In genomic region chr12:15813133-15813818, GRCm38 (mm10) we compare ENCODE assay signal across 9 mouse cellular contexts. TPM values are rescaled to one million over a fixed set of nuclear protein-coding genes. Genes with fewer than 3 reads are reported as not detected.
A peak's percentile ranks its signal among the peaks of the same experiment; 100 is the strongest.
DNase-seq lines count a peak whose midpoint lies in the region; ATAC-seq and TF ChIP-seq lines count a peak whose summit lies in the region.
"Had no signal": no experiment of that assay in that cellular context is flagged by ENCODE, and none has a peak within 500 bp of the region (broad histone marks: within the 10 kb centered on the region; RNA-seq: fewer than 3 reads in every experiment).

No protein-coding gene starts in this region.

- peak overlapping the region; percentile 97 for H3K27ac ChIP-seq in heart, embryonic 11.5 days (ENCODE audit: low read depth, low read length)
- peak overlapping the region; percentile 93; the same call in 1 of the 2 replicates for H3K27ac ChIP-seq in kidney, embryonic 14.5 days (ENCODE audit: low read depth, low read length)
- H3K27ac ChIP-seq in stomach, embryonic 14.5 days (ENCODE audit: low read length) = no peak overlapping the region; the same call in 1 of the 2 replicates
- H3K27ac ChIP-seq: macrophage had no signal

- WGBS in heart, embryonic 11.5 days (ENCODE audit: insufficient replicate concordance) = 20% methylated on average over 12 of the region's 12 CpGs
- 10% methylated on average over 12 of the region's 12 CpGs for WGBS in kidney, embryonic 14.5 days
- 24% methylated on average over 12 of the region's 12 CpGs for WGBS in stomach, embryonic 14.5 days

- H3K27me3 ChIP-seq in heart, embryonic 11.5 days (ENCODE audit: control insufficient read depth, insufficient read depth, low read length) = no peaks in the 10 kb centered on the region
- H3K27me3 ChIP-seq in kidney, embryonic 14.5 days (ENCODE audit: control insufficient read depth, insufficient read depth, low read length) = no peaks in the 10 kb centered on the region
- no peaks in the 10 kb centered on the region for H3K27me3 ChIP-seq in stomach, embryonic 14.5 days (ENCODE audit: control insufficient read depth, insufficient read depth, low read length)

- H3K4me3 ChIP-seq in heart, embryonic 11.5 days (ENCODE audit: low read depth, low read length) = peak overlapping the region; percentile 63
- peak overlapping the region; percentile 83 for H3K4me3 ChIP-seq in kidney, embryonic 14.5 days (ENCODE audit: low read length)
- peak overlapping the region; percentile 80 for H3K4me3 ChIP-seq in stomach, embryonic 14.5 days (ENCODE audit: low read depth, low read length)

- no peaks in the 10 kb centered on the region for H3K9me3 ChIP-seq in heart, embryonic 11.5 days (replicated peaks; ENCODE audit: control insufficient read depth, low read length)
- H3K9me3 ChIP-seq in kidney, embryonic 14.5 days (ENCODE audit: control insufficient read depth, low read length) = no peaks in the 10 kb centered on the region
- H3K9me3 ChIP-seq in stomach, embryonic 14.5 days (ENCODE audit: control insufficient read depth, low read depth, low read length) = no peaks in the 10 kb centered on the region

- H3K9ac ChIP-seq in heart, embryonic 11.5 days (ENCODE audit: low read depth, low read length) = peak overlapping the region; percentile 92
- peak overlapping the region; percentile 96 for H3K9ac ChIP-seq in kidney, embryonic 14.5 days (ENCODE audit: low read depth, low read length)
- peak overlapping the region; percentile 83; the same call in 1 of the 2 replicates for H3K9ac ChIP-seq in stomach, embryonic 14.5 days (replicated peaks; ENCODE audit: low read depth, low read length)

- ATAC-seq in heart, embryonic 11.5 days (replicated peaks; ENCODE audit: insufficient number of reproducible peaks, low FRiP score, low TSS enrichment) = no peak
- no peak for ATAC-seq in kidney, embryonic 14.5 days (ENCODE audit: low FRiP score, low TSS enrichment)
- ATAC-seq in stomach, embryonic 14.5 days (ENCODE audit: insufficient number of reproducible peaks, insufficient read depth, low FRiP score, low read depth) = no peak
- ATAC-seq in inflammation-experienced regulatory T-cells, adult 6 months = no peak

- peaks cover 2% of the 10 kb centered on the region; the same call in 1 of the 2 replicates for H3K36me3 ChIP-seq in heart, embryonic 11.5 days (ENCODE audit: control insufficient read depth, insufficient read depth, low read length)
- H3K36me3 ChIP-seq in kidney, embryonic 14.5 days (ENCODE audit: control insufficient read depth, insufficient read depth, low read length) = peaks cover 11% of the 10 kb centered on the region
- peaks cover 4% of the 10 kb centered on the region; the same call in 1 of the 2 replicates for H3K36me3 ChIP-seq in stomach, embryonic 14.5 days (ENCODE audit: control insufficient read depth, insufficient read depth, low read length)

- DNase-seq in CD4-positive helper T cell, adult 2 months (ENCODE audit: low read depth, low spot score) = peak; percentile 48
- peak; percentile 88 for DNase-seq in brain, embryonic 14.5 days (ENCODE audit: low read depth)
- peak; percentile 48 for DNase-seq in lung, postnatal 10 days
- no peak for DNase-seq in gastrocnemius, adult 18-20 months (ENCODE audit: low spot score)

- TF ChIP-seq CTCF in brain, embryonic 14.5 days (IDR thresholded peaks at IDR 0.05; ENCODE audit: borderline replicate concordance, extremely low read depth, insufficient read depth, insufficient read length) = no peak

- TF ChIP-seq POLR2A in brain, embryonic 14.5 days (IDR thresholded peaks at IDR 0.05; ENCODE audit: borderline replicate concordance, extremely low read depth, insufficient read depth, insufficient read length, poor library complexity, severe bottlenecking) = no peak

- peaks cover 23% of the 10 kb centered on the region for H3K4me1 ChIP-seq in heart, embryonic 11.5 days (ENCODE audit: control insufficient read depth, insufficient read depth, low read length)
- peaks cover 10% of the 10 kb centered on the region; the same call in 1 of the 2 replicates for H3K4me1 ChIP-seq in kidney, embryonic 14.5 days (ENCODE audit: control insufficient read depth, insufficient read depth, low read length)
- H3K4me1 ChIP-seq in stomach, embryonic 14.5 days (ENCODE audit: control insufficient read depth, insufficient read depth, low read length) = peaks cover 17% of the 10 kb centered on the region; the same call in 1 of the 2 replicates

- peak overlapping the region; percentile 58 for H3K4me2 ChIP-seq in heart, embryonic 11.5 days
- H3K4me2 ChIP-seq in kidney, embryonic 14.5 days (replicated peaks; ENCODE audit: low read depth, low read length) = peak overlapping the region; percentile 66
- peak overlapping the region; percentile 79 for H3K4me2 ChIP-seq in stomach, embryonic 14.5 days (replicated peaks; ENCODE audit: low read depth, low read length)

RNA-seq across cellular contexts. Expression of gene Trib2, which starts 3.4 kb away (rescaled TPM):
- polyA plus RNA-seq in brain, embryonic 14.5 days (2012; rRNA removed) = 84.3 and 113 TPM in 2 replicates
- polyA plus RNA-seq in heart, embryonic 11.5 days (2014; fragmentation: Nextera tagmentation; extraction: Ambion mirVana) = 45.4 and 53.5 TPM in 2 replicates
- polyA plus RNA-seq in kidney, embryonic 14.5 days (2014; fragmentation: Nextera tagmentation; extraction: Ambion mirVana) = 28.7 and 58.7 TPM in 2 replicates
- polyA plus RNA-seq in stomach, embryonic 14.5 days (2014; fragmentation: Nextera tagmentation; extraction: Ambion mirVana) = 22.5 and 25.7 TPM in 2 replicates
- total RNA-seq in gastrocnemius, adult 18-20 months (2021) = 10 to 100 TPM in 1 of 2 experiments, 1 to 10 TPM in 1; 7.1 to 19.5 TPM
- polyA plus RNA-seq in inflammation-experienced regulatory T-cells, adult 6 months (2017; shearing (Covaris generic)) = 10 to 100 TPM; 38.7 to 86.8 (median 66.6) TPM
